Mouse (Mus musculus) neutrophil, adult 83 days (primary cell): Measurements from ENCODE around the gene Pip4p1. TPM values are rescaled to one million over a fixed set of nuclear protein-coding genes. Genes with fewer than 3 reads are reported as not detected.

Experiments
- total RNA-seq, 2 experiments: library from RNA; stranded (reverse); gene quantifications; one replicate each; pipeline ENCODE4 v1.2.4; 2023

Gene Pip4p1
- 10 to 100 TPM; 53.6 to 56.3 TPM for total RNA-seq

GRCm38 (mm10) chr14:50930754-50931492 lies at the start of gene Pip4p1, which contains the start of gene Pnp:
Gene Pip4p1, minus strand, starts transcription at chr14:50930856.
Gene Pnp, plus strand, starts transcription at chr14:50931082.

DNA sequence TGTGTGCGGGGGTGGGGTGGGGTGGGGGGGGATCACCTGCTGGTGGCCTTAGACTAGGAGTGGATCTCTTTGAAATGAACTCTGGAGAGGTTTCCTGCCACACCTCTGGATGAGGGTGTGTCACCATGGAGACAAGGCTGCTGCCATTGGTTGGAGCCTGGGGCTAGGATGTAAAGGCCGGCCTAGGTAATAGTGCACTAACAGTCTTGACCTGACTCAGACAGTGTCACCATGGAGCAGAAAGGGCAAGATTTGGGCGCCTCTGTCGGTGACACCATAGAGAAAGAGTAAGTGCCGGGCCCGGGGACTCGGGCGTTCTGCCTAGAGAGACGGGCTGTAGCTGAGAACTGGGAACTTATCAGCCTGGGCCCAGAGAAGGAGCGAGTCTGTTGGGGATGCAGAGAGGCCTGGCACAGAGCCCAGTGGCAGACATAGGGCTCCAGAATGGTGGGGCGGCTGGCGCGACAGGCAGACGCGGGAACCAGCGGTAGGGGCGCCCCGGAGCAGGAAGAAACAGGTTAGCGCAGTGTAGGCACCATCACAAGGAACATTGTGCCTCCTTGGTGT lies 25.4 kb upstream of the Pip4p1 start, which contains the start of gene Pnp2:
TSS of gene Pnp2 (plus strand) at position 51 of the 567 bp plus-strand sequence.

GRCm38 (mm10) chr14:50943932-50944667 lies 13.4 kb upstream of the Pip4p1 start, which contains the start of gene Gm49342:
Gene Gm49342, plus strand, starts transcription at chr14:50944517.

DNA sequence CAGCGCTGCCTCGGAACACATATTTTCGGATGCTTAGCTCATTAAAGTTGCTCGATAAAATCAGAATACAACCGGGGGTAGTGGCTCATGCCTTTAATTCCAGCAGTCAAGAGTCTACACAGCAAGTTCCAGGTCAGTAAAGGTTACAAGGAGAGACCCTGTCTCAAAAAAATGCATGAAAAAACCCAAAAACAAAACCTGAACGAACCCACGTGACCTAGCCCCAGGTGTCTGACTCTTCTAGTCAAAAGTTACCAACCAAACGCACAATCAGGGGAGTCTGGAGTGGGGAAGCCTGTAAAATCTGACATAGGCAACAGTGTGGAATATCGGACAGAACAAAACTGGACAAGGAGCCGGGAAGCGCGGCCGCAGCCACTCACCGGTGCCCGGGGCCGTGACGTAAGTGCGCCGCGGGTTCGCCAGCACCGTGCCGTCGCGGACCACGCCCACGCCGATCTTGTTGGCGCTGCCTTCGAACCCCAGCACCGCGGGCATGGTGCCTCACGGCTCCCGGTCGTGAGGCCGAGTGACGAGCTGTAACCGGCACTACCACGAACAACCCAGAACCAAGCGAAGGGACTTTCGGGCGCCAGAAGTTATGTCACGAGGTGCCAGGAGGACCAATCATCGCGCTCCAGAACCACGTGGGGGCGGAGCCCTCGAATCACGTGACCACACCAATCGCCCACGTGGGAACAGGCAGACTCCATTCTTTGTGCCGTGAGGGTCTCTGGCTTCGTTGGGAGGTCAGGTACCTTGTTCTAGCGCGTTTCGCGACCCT lies 6.2 kb downstream of the Pip4p1 start, which contains the start of the genes Osgep and Apex1:
TSS of gene Osgep (minus strand) at position 613 of the 784 bp plus-strand sequence.
TSS of gene Apex1 (plus strand) at position 688 of the 784 bp plus-strand sequence.

GRCm38 (mm10) chr14:50897374-50897765 lies 33.3 kb downstream of the Pip4p1 start, which contains the start of gene Klhl33:
Gene Klhl33, minus strand, starts transcription at chr14:50897507.

Other genes starting within 250 kb of the Pip4p1 start
- gene Olfr747, start 237.7 kb downstream of the Pip4p1 start, total RNA-seq: not detected
- not detected for gene Olfr748, start 223.5 kb downstream of the Pip4p1 start, total RNA-seq
- gene Olfr749, start 185.8 kb downstream of the Pip4p1 start, total RNA-seq: not detected
- gene Ttc5, start 145.3 kb downstream of the Pip4p1 start, total RNA-seq: 10 to 100 TPM; 27.2 to 32.8 TPM
- under 1 TPM in 1 of 2 experiments, not detected in 1; 0.26 TPM for gene Ccnb1ip1, start 123.1 kb downstream of the Pip4p1 start, total RNA-seq
- 10 to 100 TPM; 24.4 to 28.5 TPM for gene Parp2, start 123.0 kb downstream of the Pip4p1 start, total RNA-seq
- gene Tep1, start 60.3 kb downstream of the Pip4p1 start, total RNA-seq: 10 to 100 TPM; 49.5 to 58.5 TPM
- under 1 TPM; 0.13 to 0.33 TPM for gene Klhl33, start 33.3 kb downstream of the Pip4p1 start, total RNA-seq
- gene Osgep, start 6.0 kb downstream of the Pip4p1 start, total RNA-seq: 10 to 100 TPM; 22.8 to 27.0 TPM
- 10 to 100 TPM; 16.0 to 20.1 TPM for gene Apex1, start 5.9 kb downstream of the Pip4p1 start, total RNA-seq
- 100 to 1,000 TPM in 1 of 2 experiments, 10 to 100 TPM in 1; 77.0 to 104 TPM for gene Pnp, start 226 bp upstream of the Pip4p1 start, total RNA-seq
- 10 to 100 TPM; 91.1 to 96.2 TPM for gene Gm49342, start 13.7 kb upstream of the Pip4p1 start, total RNA-seq
- gene Pnp2, start 25.1 kb upstream of the Pip4p1 start, total RNA-seq: 10 to 100 TPM in 1 of 2 experiments, 1 to 10 TPM in 1; 9.1 to 11.8 TPM
- gene Rnase10, start 76.9 kb upstream of the Pip4p1 start, total RNA-seq: not detected
- not detected for gene Rnase9, start 111.0 kb upstream of the Pip4p1 start, total RNA-seq
- gene Rnase11, start 119.3 kb upstream of the Pip4p1 start, total RNA-seq: not detected
- gene Rnase12, start 126.8 kb upstream of the Pip4p1 start, total RNA-seq: 1 to 10 TPM; 1.7 to 2.0 TPM
- not detected for gene Olfr750, start 143.6 kb upstream of the Pip4p1 start, total RNA-seq
- 1 to 10 TPM; 5.1 to 5.8 TPM for gene Rnase4, start 160.2 kb upstream of the Pip4p1 start, total RNA-seq
- 1 to 10 TPM; 3.5 to 5.6 TPM for gene Ang, start 160.3 kb upstream of the Pip4p1 start, total RNA-seq
- not detected for gene Eddm3b, start 183.6 kb upstream of the Pip4p1 start, total RNA-seq
- 10 to 100 TPM; 42.5 to 44.9 TPM for gene Rnase6, start 193.1 kb upstream of the Pip4p1 start, total RNA-seq
- not detected for gene Rnase1, start 215.9 kb upstream of the Pip4p1 start, total RNA-seq
- gene Rnase2b, start 231.4 kb upstream of the Pip4p1 start, total RNA-seq: 1 to 10 TPM; 2.5 to 2.7 TPM